Mouse (Mus musculus) forebrain, embryonic 15.5 days (tissue): ENCODE data around the gene Apbb2. TPM values are rescaled to one million over a fixed set of nuclear protein-coding genes. Genes with fewer than 3 reads are reported as not detected.

Source experiments
- ATAC-seq: fragments of 200-750 bp; cut with Nextera tagmentation; replicated peaks from 2 replicates; pipeline ENCODE4 v1.8.0; 2017; ENCODE audit warnings: mild to moderate bottlenecking, moderate TSS enrichment, moderate library complexity
- H3K27ac ChIP-seq: fragments of 300-500 bp; sonication (generic); replicated peaks from 2 replicates; pipeline ENCODE4 v1.5.1; 2015; ENCODE audit warnings: mild to moderate bottlenecking, inconsistent platforms
- H3K27me3 ChIP-seq: fragments of 300-500 bp; sonication (generic); 2 replicates; pipeline ENCODE4 v1.6.1; 2015; ENCODE audit warnings: inconsistent platforms
- H3K36me3 ChIP-seq: fragments of 300-500 bp; sonication (generic); 2 replicates; pipeline ENCODE4 v1.6.1; 2015; ENCODE audit warnings: mild to moderate bottlenecking, inconsistent platforms
- H3K4me1 ChIP-seq: fragments of 300-500 bp; sonication (generic); 2 replicates; pipeline ENCODE4 v1.6.1; 2015; ENCODE audit warnings: inconsistent platforms
- H3K4me2 ChIP-seq: fragments of 300-500 bp; sonication (generic); replicated peaks from 2 replicates; pipeline ENCODE4 v1.6.1; 2015; ENCODE audit warnings: mild to moderate bottlenecking, inconsistent platforms
- H3K4me3 ChIP-seq: fragments of 300-500 bp; sonication (generic); 2 replicates; pipeline ENCODE4 v1.5.1; 2015; ENCODE audit warnings: mild to moderate bottlenecking, inconsistent platforms
- H3K9ac ChIP-seq: fragments of 300-500 bp; sonication (generic); replicated peaks from 2 replicates; pipeline ENCODE4 v1.6.1; 2015; ENCODE audit warnings: mild to moderate bottlenecking, inconsistent platforms
- H3K9me3 ChIP-seq: fragments of 300-500 bp; sonication (generic); 2 replicates; pipeline ENCODE4 v1.6.1; 2016; ENCODE audit warnings: inconsistent platforms
- WGBS: fragments of 180-500 bp; shearing (Covaris S2); methylation state at CpG from one replicate; pipeline ENCODE4 v1.1.7; 2015; ENCODE audit warnings: mixed read lengths; 5-methylcytosine and 5-hydroxymethylcytosine counted together
- polyA plus RNA-seq: library from polyadenylated mRNA; unstranded; fragments of >200 nt; fragmentation: Nextera tagmentation; extraction: Ambion mirVana; gene quantifications from 2 replicates; pipeline ENCODE4 v1.2.1, GENCODE M21; 2015

The Apbb2 gene
- polyA plus RNA-seq, 1 experiment from 2014 or later = 85.8 TPM

DNA sequence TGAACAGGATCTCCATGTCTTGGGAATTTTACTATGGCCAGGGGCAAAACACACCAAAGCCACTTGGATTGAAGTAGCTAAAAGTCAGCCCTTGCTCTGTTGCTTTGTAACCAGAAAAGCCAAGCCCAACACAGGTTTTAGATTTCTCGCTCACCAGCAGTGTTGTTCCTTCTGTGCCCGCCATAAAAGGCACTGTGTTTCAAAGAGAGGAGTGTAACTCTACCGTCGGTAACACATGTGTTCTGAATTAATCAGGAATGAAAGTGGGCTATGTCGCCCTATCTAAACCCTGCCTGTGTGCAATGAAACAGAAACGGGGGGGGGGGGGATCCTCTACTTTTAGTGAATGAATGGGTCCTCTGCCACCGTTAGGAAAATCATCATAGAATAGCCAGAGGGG is 90.0 kb downstream of the Apbb2 start:
- Histone ChIP-seq H3K4me2 (no peak overlapping the region), H3K36me3 (no peaks in the 10 kb centered on the region), H3K4me3 (no peak overlapping the region), H3K9ac (no peak overlapping the region), H3K27ac (no peak overlapping the region), H3K27me3 (no peaks in the 10 kb centered on the region), H3K4me1 (peaks cover 2% of the 10 kb centered on the region; the same call in 1 of the 2 replicates), H3K9me3 (no peaks in the 10 kb centered on the region)
- 39% methylated on average over 7 of the region's 7 CpGs for WGBS
- ATAC-seq = no peak

DNA sequence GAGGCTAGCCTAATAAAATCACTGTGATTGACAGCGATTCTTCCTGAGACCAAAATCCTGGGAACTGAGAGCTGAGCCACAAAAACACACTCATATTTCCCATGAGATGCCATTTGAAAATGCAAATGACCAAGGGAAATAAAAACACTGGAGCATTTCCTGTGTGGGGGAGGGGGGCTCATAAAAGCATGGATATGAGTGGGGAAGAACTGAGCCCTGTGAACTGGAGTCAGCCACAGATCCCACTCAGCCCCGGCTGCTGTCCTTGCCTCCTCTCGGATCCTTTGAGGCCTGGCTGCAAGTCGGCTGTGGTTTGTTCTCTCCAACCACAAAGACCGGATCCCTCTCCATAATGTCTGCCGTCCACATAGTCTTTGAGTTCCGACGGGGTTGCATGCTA is 91.5 kb downstream of the Apbb2 start:
- Histone ChIP-seq H3K9me3 (no peaks in the 10 kb centered on the region), H3K36me3 (no peaks in the 10 kb centered on the region), H3K27me3 (no peaks in the 10 kb centered on the region), H3K4me2 (no peak overlapping the region), H3K27ac (no peak overlapping the region), H3K9ac (no peak overlapping the region), H3K4me1 (peaks cover 3% of the 10 kb centered on the region; the same call in 1 of the 2 replicates), H3K4me3 (no peak overlapping the region)
- ATAC-seq = no peak
- WGBS = 75% methylated on average over 8 of the region's 8 CpGs

DNA sequence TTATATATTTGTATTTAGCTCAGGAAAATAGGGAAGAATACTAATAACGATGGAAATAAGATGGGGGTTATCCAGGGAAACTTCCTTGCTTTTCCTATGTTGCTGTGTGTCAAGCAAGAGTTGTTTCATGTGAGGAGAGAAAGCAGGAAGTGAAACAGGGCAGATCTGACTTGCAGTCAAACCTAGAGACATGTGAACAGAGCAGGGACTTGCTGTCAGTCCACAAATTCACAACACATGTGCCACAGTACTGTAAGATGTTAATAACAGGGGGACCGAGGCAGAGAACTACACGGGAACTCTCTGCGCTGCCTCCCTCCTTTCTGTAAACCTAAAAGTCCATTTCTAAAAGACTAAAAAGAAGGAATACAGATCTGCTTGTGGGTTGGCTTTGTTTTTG is 93.6 kb downstream of the Apbb2 start:
- 69% methylated on average over 4 of the region's 4 CpGs for WGBS
- no peak overlapping the region for H3K4me2 ChIP-seq
- no peaks in the 10 kb centered on the region for H3K27me3 ChIP-seq
- H3K36me3 ChIP-seq = no peaks in the 10 kb centered on the region
- H3K9ac ChIP-seq = no peak overlapping the region
- peaks cover 3% of the 10 kb centered on the region; the same call in 1 of the 2 replicates for H3K4me1 ChIP-seq
- no peak for ATAC-seq
- H3K4me3 ChIP-seq = no peak overlapping the region
- H3K27ac ChIP-seq = no peak overlapping the region
- no peaks in the 10 kb centered on the region for H3K9me3 ChIP-seq

DNA sequence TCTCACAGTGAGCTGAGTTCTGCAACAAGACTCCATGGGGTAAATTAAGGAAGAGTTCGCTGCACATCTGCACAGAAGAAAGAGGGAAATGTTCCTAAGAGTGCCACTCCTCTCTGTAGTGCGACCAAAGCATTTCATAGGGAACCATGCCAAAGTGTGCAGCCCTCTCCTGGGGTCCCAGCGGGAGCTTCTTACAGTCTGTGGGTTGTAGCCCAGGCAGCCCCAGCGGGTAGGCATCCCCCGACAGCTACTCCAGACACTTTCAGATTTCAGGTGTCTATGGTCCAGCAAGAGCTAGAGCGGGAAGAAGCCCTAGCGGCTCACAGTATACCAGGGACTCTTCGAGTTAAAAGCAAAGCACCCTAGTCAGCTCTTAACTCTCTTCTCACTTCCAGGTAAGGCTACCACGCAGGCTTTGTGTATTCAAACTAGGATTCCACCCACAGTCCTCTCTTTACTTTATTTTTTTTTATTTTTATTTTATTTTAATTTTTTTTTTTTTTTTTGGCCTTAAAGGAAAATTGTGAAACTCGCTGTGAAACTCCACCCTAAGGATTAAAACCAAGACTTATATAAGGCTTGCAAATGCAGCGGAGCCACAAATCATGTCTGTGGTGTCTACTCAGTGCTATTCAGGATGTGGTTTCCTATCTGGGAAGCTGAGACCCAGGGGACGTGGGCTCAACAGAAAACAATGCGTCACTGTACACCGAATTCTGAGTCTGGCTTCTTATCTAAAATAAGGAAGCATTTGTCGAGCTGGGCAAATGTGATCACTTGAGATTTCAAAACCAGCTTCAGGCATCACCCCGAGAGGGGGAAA is 94.7 kb downstream of the Apbb2 start:
- WGBS = 66% methylated on average over 16 of the region's 16 CpGs
- H3K9ac ChIP-seq = no peak overlapping the region
- H3K4me3 ChIP-seq = no peak overlapping the region
- no peak overlapping the region for H3K4me2 ChIP-seq
- no peaks in the 10 kb centered on the region for H3K27me3 ChIP-seq
- ATAC-seq = no peak
- no peaks in the 10 kb centered on the region for H3K36me3 ChIP-seq
- H3K4me1 ChIP-seq = peaks cover 3% of the 10 kb centered on the region; the same call in 1 of the 2 replicates
- H3K27ac ChIP-seq = no peak overlapping the region
- H3K9me3 ChIP-seq = no peaks in the 10 kb centered on the region

DNA sequence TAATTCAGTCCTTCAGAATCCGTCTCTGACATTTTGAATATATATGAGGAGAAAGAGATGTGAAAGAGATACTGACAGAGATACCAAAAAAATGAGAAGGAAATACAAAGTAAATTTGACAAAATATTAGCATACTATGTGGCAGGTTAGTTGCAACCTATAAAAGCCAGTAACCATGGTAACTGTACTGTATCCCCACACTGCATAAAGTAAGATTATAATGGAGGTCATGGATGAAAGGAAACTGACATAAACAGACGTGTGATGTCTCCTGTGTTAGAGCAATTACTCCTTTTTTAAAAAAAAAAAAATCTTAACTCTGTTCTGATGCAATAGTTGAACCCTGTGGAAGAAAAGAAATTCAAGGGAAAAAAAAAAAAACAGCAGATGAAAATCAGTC is 97.3 kb downstream of the Apbb2 start:
- no peak for ATAC-seq
- H3K36me3 ChIP-seq = no peaks in the 10 kb centered on the region
- no peak overlapping the region for H3K4me3 ChIP-seq
- peaks cover 3% of the 10 kb centered on the region; the same call in 1 of the 2 replicates for H3K4me1 ChIP-seq
- H3K27ac ChIP-seq = no peak overlapping the region
- H3K9ac ChIP-seq = no peak overlapping the region
- 64% methylated on average over 2 of the region's 2 CpGs for WGBS
- no peaks in the 10 kb centered on the region for H3K9me3 ChIP-seq
- H3K27me3 ChIP-seq = no peaks in the 10 kb centered on the region
- no peak overlapping the region for H3K4me2 ChIP-seq

DNA sequence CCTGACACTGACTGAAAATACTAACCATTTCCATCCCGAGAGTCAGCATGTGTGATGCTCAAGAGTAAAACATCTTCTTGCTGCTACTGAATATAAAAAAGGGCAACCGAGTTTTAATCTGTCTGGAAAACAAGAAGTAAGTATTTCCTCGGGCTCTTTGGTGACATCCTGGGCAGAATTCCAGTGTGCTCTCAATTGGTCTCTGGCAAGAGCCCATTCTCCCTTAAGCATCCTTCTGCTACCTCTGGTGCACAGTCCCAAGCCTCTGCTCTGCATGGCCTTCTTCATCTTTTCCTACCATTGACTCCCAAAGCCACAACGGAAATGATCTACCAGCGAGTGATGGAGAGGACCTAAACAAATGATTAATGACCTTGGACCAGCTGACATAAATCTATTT is 99.1 kb downstream of the Apbb2 start:
- no peaks in the 10 kb centered on the region for H3K27me3 ChIP-seq
- no peaks in the 10 kb centered on the region for H3K9me3 ChIP-seq
- no peak overlapping the region for H3K27ac ChIP-seq
- 70% methylated on average over 5 of the region's 5 CpGs for WGBS
- peaks cover 3% of the 10 kb centered on the region; the same call in 1 of the 2 replicates for H3K4me1 ChIP-seq
- H3K4me3 ChIP-seq = no peak overlapping the region
- no peak overlapping the region for H3K4me2 ChIP-seq
- H3K36me3 ChIP-seq = no peaks in the 10 kb centered on the region
- H3K9ac ChIP-seq = no peak overlapping the region
- ATAC-seq = no peak

DNA sequence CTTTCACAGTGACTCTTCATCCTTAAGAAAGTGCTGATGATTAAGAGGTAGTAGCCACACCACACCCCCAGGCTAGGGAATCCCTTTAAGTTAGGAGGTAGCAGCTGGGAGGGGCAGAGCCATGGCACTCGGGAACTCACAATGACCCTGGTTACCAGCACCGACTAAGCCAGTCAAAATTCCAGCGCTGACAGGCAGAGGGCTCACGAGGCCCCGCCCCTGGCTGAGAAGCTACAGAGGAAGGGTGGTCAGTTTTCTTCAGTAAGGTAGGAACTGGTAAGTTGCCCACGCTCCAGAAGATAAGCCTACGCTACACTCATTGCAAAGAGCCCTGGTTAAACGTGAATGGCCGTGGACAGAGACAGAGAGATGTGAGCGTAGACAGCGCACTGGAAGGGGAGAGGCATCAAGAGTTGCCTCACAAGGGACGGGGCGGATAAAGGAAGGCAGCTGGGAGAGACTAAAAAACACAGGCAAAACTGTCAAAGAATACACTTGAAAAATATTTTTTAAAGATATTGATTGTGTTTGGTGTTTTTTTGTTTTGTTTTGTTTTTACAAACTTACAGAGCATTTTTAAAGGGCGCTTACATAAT is 100.1 kb downstream of the Apbb2 start:
- Histone ChIP-seq H3K36me3 (no peaks in the 10 kb centered on the region), H3K4me1 (peaks cover under 1% of the 10 kb centered on the region; the same call in 1 of the 2 replicates), H3K9me3 (no peaks in the 10 kb centered on the region), H3K4me2 (no peak overlapping the region), H3K4me3 (no peak overlapping the region), H3K27ac (no peak overlapping the region), H3K27me3 (no peaks in the 10 kb centered on the region), H3K9ac (no peak overlapping the region)
- WGBS = 45% methylated on average over 14 of the region's 14 CpGs
- no peak for ATAC-seq

DNA sequence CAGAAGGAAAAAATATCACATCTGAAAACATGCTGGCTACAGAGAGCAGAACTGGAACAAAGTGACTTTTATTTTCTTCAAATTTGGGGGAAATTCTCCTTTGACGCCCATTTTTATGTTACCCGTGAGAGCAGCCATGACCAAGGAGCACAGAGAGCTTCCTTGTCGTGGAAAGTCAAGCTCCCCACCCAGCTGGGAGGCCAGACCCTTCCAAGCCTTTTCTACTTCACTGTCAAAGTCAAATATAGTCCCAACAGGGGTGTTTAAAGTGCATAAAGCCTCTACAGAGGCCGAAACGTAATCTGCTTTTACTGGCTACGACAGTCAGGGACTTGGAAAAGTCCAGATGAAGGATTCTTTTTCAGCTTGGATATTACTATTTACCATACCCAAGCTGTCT is 101.1 kb downstream of the Apbb2 start:
- Histone ChIP-seq H3K4me2 (no peak overlapping the region), H3K27ac (no peak overlapping the region), H3K27me3 (no peaks in the 10 kb centered on the region), H3K4me1 (no peaks in the 10 kb centered on the region), H3K9ac (no peak overlapping the region), H3K36me3 (no peaks in the 10 kb centered on the region), H3K9me3 (no peaks in the 10 kb centered on the region), H3K4me3 (no peak overlapping the region)
- no peak for ATAC-seq
- WGBS = 81% methylated on average over 6 of the region's 6 CpGs

DNA sequence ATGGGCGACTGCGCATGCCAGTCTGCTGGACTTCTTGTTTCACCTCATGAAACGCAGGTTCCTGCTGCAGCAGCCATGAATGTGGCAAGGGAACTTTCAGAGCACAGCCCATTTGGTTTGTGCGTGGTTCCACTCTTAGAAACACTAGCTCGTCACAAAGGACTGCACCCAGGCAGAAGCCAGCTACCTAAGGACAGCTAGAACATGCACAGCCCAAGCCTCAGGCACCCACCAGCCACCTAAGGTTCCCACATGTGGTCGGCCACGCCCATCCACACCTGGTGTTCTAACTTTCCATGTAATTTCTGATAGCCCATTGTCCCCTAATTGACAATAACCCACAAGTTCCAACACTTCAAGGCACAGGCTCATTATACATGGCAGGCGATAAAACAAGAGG is 102.3 kb downstream of the Apbb2 start:
- Histone ChIP-seq H3K36me3 (no peaks in the 10 kb centered on the region), H3K9me3 (no peaks in the 10 kb centered on the region), H3K4me3 (no peak overlapping the region), H3K4me1 (no peaks in the 10 kb centered on the region), H3K4me2 (no peak overlapping the region), H3K27me3 (no peaks in the 10 kb centered on the region), H3K9ac (no peak overlapping the region), H3K27ac (no peak overlapping the region)
- WGBS = 93% methylated on average over 8 of the region's 8 CpGs
- no peak; the same call in 1 of the 2 replicates for ATAC-seq

DNA sequence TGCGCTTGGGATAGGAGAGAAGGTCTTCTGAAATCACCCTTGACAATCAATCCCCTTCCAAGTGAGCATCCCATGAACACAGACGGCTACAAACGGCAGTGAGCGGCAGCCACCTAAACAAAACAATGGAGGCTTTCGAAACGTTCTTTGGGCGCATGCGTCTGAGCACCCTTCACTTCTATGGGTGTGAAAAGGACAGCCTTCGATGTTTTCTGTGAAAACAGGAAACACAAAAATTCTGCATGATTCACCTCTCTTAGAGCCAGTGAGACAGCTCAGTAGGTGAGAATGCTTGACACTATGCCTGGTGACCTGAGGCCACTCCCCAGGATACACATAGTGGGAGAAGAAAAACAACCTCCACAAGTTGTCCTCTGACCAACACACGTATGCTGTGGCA is 103.3 kb downstream of the Apbb2 start:
- 87% methylated on average over 10 of the region's 10 CpGs for WGBS
- no peak overlapping the region for H3K4me3 ChIP-seq
- no peaks in the 10 kb centered on the region for H3K9me3 ChIP-seq
- H3K36me3 ChIP-seq = no peaks in the 10 kb centered on the region
- H3K9ac ChIP-seq = no peak overlapping the region
- H3K27ac ChIP-seq = no peak overlapping the region
- no peak overlapping the region for H3K4me2 ChIP-seq
- no peak for ATAC-seq
- no peaks in the 10 kb centered on the region for H3K4me1 ChIP-seq
- H3K27me3 ChIP-seq = no peaks in the 10 kb centered on the region

DNA sequence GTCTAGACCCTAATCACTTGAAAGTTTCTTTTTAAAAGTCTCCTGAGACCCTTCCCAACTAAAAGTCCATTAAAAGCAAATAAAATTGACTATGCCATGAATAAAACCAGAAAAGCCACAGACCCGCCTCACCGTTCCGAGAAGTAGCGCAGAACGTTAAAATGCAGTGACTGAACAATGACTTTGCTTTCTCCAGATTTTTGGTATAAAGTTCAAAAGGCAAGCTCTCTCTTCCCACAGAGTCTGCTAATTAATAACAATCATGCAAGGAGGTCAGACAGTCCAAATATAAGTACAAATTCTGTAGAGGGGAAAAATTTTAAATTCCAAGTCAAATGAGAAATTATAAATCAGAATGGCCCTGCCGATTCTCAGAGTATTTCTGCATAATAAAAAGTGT is 103.9 kb downstream of the Apbb2 start:
- WGBS = 92% methylated on average over 6 of the region's 6 CpGs
- ATAC-seq = no peak

DNA sequence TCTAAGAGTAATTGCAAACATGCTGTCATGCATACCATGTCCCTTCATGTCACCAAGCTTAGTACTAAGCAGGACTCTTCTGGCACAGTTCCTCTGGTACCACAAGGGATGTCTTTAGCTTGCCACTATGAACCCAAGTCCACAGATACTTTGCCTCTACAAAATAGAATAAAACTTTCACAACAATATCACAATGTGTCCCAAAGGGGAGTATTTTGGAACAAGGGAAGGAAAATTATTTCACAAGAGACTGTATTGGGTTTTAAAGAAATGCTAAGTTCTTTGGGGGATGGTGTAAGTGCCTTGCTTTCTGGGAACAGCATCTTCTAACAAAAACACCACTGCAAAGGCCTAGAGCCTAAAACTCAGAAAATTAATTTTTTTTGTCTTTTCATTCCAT is 105.2 kb downstream of the Apbb2 start:
- Histone ChIP-seq H3K4me1 (no peaks in the 10 kb centered on the region), H3K4me2 (no peak overlapping the region), H3K27me3 (no peaks in the 10 kb centered on the region), H3K36me3 (no peaks in the 10 kb centered on the region), H3K9me3 (no peaks in the 10 kb centered on the region), H3K9ac (no peak overlapping the region), H3K4me3 (no peak overlapping the region), H3K27ac (no peak overlapping the region)
- no peak for ATAC-seq

More for the DNA sequence above, 103.9 kb downstream of the Apbb2 start:
- Histone ChIP-seq H3K4me3 (no peak overlapping the region), H3K36me3 (no peaks in the 10 kb centered on the region), H3K4me1 (no peaks in the 10 kb centered on the region), H3K9ac (no peak overlapping the region), H3K4me2 (no peak overlapping the region), H3K9me3 (no peaks in the 10 kb centered on the region), H3K27ac (no peak overlapping the region), H3K27me3 (no peaks in the 10 kb centered on the region)
